Mouse (Mus musculus): ENCODE results near the gene Dnmt3l. TPM values are rescaled to one million over a fixed set of nuclear protein-coding genes. Genes with fewer than 3 reads are reported as not detected.

The Dnmt3l gene
- 1.5 and 2.2 TPM in 2 replicates for polyA plus RNA-seq (2012; ENCODE audit: insufficient read depth, insufficient read length, missing spikeins)

- TF ChIP-seq POLR2A (IDR thresholded peaks at IDR 0.05; ENCODE audit: borderline replicate concordance, low read depth, low read length): no peak
- no peak for TF ChIP-seq CTCF (IDR thresholded peaks at IDR 0.05; ENCODE audit: low read depth, low read length)
- no peak within 1 kb of the TSS for H3K4me3 ChIP-seq (ENCODE audit: insufficient read depth, low read length)
- H3K27ac ChIP-seq (ENCODE audit: insufficient read depth, low read depth, low read length): no peak within 1 kb of the TSS
- H3K4me1 ChIP-seq (ENCODE audit: control insufficient read depth, insufficient read depth, low read length): 0 out of 2 replicates have a peak, but pooled peaks cover 2% of the 10 kb centered on the region
Measured at GRCm38 (mm10) chr10:78041647-78042046, at the start of gene Dnmt3l. TSS of gene Dnmt3l (plus strand) at chr10:78041947.

GRCm38 (mm10) chr10:77995639-77996038, 46.1 kb upstream of the Dnmt3l start:
- no peak overlapping the region for H3K27ac ChIP-seq (ENCODE audit: insufficient read depth, low read depth, low read length)
- H3K4me1 ChIP-seq (ENCODE audit: control insufficient read depth, insufficient read depth, low read length): no peaks in the 10 kb centered on the region
- TF ChIP-seq CTCF (IDR thresholded peaks at IDR 0.05; ENCODE audit: low read depth, low read length) (no peak), POLR2A (IDR thresholded peaks at IDR 0.05; ENCODE audit: borderline replicate concordance, low read depth, low read length) (no peak)
- H3K4me3 ChIP-seq (ENCODE audit: insufficient read depth, low read length): no peak overlapping the region

GRCm38 (mm10) chr10:78000200-78000599, 41.5 kb upstream of the Dnmt3l start:
- Histone ChIP-seq H3K4me3 (ENCODE audit: insufficient read depth, low read length) (no peak overlapping the region), H3K4me1 (ENCODE audit: control insufficient read depth, insufficient read depth, low read length) (no peaks in the 10 kb centered on the region), H3K27ac (ENCODE audit: insufficient read depth, low read depth, low read length) (no peak overlapping the region)
- no peak for TF ChIP-seq POLR2A (IDR thresholded peaks at IDR 0.05; ENCODE audit: borderline replicate concordance, low read depth, low read length)
- no peak for TF ChIP-seq CTCF (IDR thresholded peaks at IDR 0.05; ENCODE audit: low read depth, low read length)

GRCm38 (mm10) chr10:78001796-78002195, 40.0 kb upstream of the Dnmt3l start:
- H3K27ac ChIP-seq (ENCODE audit: insufficient read depth, low read depth, low read length): no peak overlapping the region
- H3K4me3 ChIP-seq (ENCODE audit: insufficient read depth, low read length): no peak overlapping the region
- TF ChIP-seq CTCF (IDR thresholded peaks at IDR 0.05; ENCODE audit: low read depth, low read length): no peak
- TF ChIP-seq POLR2A (IDR thresholded peaks at IDR 0.05; ENCODE audit: borderline replicate concordance, low read depth, low read length): no peak
- peaks cover 9% of the 10 kb centered on the region for H3K4me1 ChIP-seq (ENCODE audit: control insufficient read depth, insufficient read depth, low read length)

- TF ChIP-seq POLR2A (IDR thresholded peaks at IDR 0.05; ENCODE audit: borderline replicate concordance, low read depth, low read length) (no peak), CTCF (IDR thresholded peaks at IDR 0.05; ENCODE audit: low read depth, low read length) (no peak)
- Histone ChIP-seq H3K4me1 (ENCODE audit: control insufficient read depth, insufficient read depth, low read length) (peaks cover 14% of the 10 kb centered on the region), H3K27ac (ENCODE audit: insufficient read depth, low read depth, low read length) (no peak overlapping the region), H3K4me3 (ENCODE audit: insufficient read depth, low read length) (no peak overlapping the region)
Measured at GRCm38 (mm10) chr10:78002316-78002715, 39.4 kb upstream of the Dnmt3l start.

- H3K4me1 ChIP-seq (ENCODE audit: control insufficient read depth, insufficient read depth, low read length): peaks cover 24% of the 10 kb centered on the region
- no peak overlapping the region for H3K4me3 ChIP-seq (ENCODE audit: insufficient read depth, low read length)
- no peak overlapping the region for H3K27ac ChIP-seq (ENCODE audit: insufficient read depth, low read depth, low read length)
- TF ChIP-seq POLR2A (IDR thresholded peaks at IDR 0.05; ENCODE audit: borderline replicate concordance, low read depth, low read length): no peak
- TF ChIP-seq CTCF (IDR thresholded peaks at IDR 0.05; ENCODE audit: low read depth, low read length): no peak
Measured at GRCm38 (mm10) chr10:78004479-78005100, 37.2 kb upstream of the Dnmt3l start.

- Histone ChIP-seq H3K27ac (ENCODE audit: insufficient read depth, low read depth, low read length) (no peak overlapping the region), H3K4me1 (ENCODE audit: control insufficient read depth, insufficient read depth, low read length) (peaks cover 28% of the 10 kb centered on the region), H3K4me3 (ENCODE audit: insufficient read depth, low read length) (no peak overlapping the region)
- TF ChIP-seq POLR2A (IDR thresholded peaks at IDR 0.05; ENCODE audit: borderline replicate concordance, low read depth, low read length) (no peak), CTCF (IDR thresholded peaks at IDR 0.05; ENCODE audit: low read depth, low read length) (no peak)
Measured at GRCm38 (mm10) chr10:78005791-78006438, 35.8 kb upstream of the Dnmt3l start.

GRCm38 (mm10) chr10:78007203-78007602, 34.5 kb upstream of the Dnmt3l start:
- H3K27ac ChIP-seq (ENCODE audit: insufficient read depth, low read depth, low read length): no peak overlapping the region

GRCm38 (mm10) chr10:78008169-78008568, 33.6 kb upstream of the Dnmt3l start:
- Histone ChIP-seq H3K27ac (ENCODE audit: insufficient read depth, low read depth, low read length) (peak overlapping the region; percentile 6; the same call in 1 of the 2 replicates), H3K4me3 (ENCODE audit: insufficient read depth, low read length) (peak overlapping the region; percentile 94), H3K4me1 (ENCODE audit: control insufficient read depth, insufficient read depth, low read length) (peaks cover 28% of the 10 kb centered on the region)
- TF ChIP-seq POLR2A (IDR thresholded peaks at IDR 0.05; ENCODE audit: borderline replicate concordance, low read depth, low read length) (no peak), CTCF (IDR thresholded peaks at IDR 0.05; ENCODE audit: low read depth, low read length) (no peak)

More at GRCm38 (mm10) chr10:78007203-78007602, 34.5 kb upstream of the Dnmt3l start:
- peaks cover 28% of the 10 kb centered on the region for H3K4me1 ChIP-seq (ENCODE audit: control insufficient read depth, insufficient read depth, low read length)
- TF ChIP-seq POLR2A (IDR thresholded peaks at IDR 0.05; ENCODE audit: borderline replicate concordance, low read depth, low read length) (no peak), CTCF (IDR thresholded peaks at IDR 0.05; ENCODE audit: low read depth, low read length) (no peak)
- H3K4me3 ChIP-seq (ENCODE audit: insufficient read depth, low read length): no peak overlapping the region
